Mouse (Mus musculus): ENCODE measurements around the gene Mast1. TPM values are rescaled to one million over a fixed set of nuclear protein-coding genes. Genes with fewer than 3 reads are reported as not detected.
"Not testable (repeated sequence)": the region's sequence is repeated elsewhere in the genome, so short reads cannot be mapped to it uniquely, and the experiment has no call there.

Mast1 gene
- total RNA-seq, 2 experiments from 2014 or later = 2.1 to 3.1 TPM

- no peak for DNase-seq (ENCODE audit: low spot score in 2 of 2)
These were observed 25.3 kb downstream of the Mast1 start for GRCm38 (mm10) chr8:84911854-84912253.

- DNase-seq (ENCODE audit: low spot score in 2 of 2) = no peak
These were observed 26.6 kb downstream of the Mast1 start for GRCm38 (mm10) chr8:84910551-84910950.

- DNase-seq (ENCODE audit: low spot score in 2 of 2) = no peak
These were observed 27.2 kb downstream of the Mast1 start for GRCm38 (mm10) chr8:84909949-84910348.

- DNase-seq (ENCODE audit: low spot score in 2 of 2) = no peak
These were observed 27.9 kb downstream of the Mast1 start for GRCm38 (mm10) chr8:84909162-84909767.

- DNase-seq (ENCODE audit: low spot score in 2 of 2) = peak; percentile 88 to 89
These were observed 28.6 kb downstream of the Mast1 start, which contains the start of gene Dnase2a for GRCm38 (mm10) chr8:84908421-84909161. Dnase2a (plus strand) TSS chr8:84908560.

- DNase-seq (ENCODE audit: low spot score in 2 of 2) = not testable (repeated sequence)
These were observed 29.2 kb downstream of the Mast1 start for GRCm38 (mm10) chr8:84907979-84908378.

- DNase-seq (ENCODE audit: low spot score in 2 of 2) = no peak
These were observed 29.7 kb downstream of the Mast1 start for GRCm38 (mm10) chr8:84907493-84907892.

- no peak for DNase-seq (ENCODE audit: low spot score in 2 of 2)
These were observed 30.1 kb downstream of the Mast1 start for GRCm38 (mm10) chr8:84907037-84907436.

GRCm38 (mm10) chr8:84904351-84904750 is 32.8 kb downstream of the Mast1 start:
- no peak for DNase-seq (ENCODE audit: low spot score in 2 of 2)

- DNase-seq (ENCODE audit: low spot score in 2 of 2) = peak; percentile 92 to 94
These were observed 34.1 kb downstream of the Mast1 start for GRCm38 (mm10) chr8:84902920-84903661.

GRCm38 (mm10) chr8:84902367-84902919 is 34.7 kb downstream of the Mast1 start:
- no peak for DNase-seq (ENCODE audit: low spot score in 2 of 2)

GRCm38 (mm10) chr8:84901752-84902151 is 35.4 kb downstream of the Mast1 start, which contains the start of gene Klf1:
Klf1 (plus strand) TSS chr8:84901928.
- DNase-seq (ENCODE audit: low spot score in 2 of 2) = no peak

GRCm38 (mm10) chr8:84901071-84901470 is 36.1 kb downstream of the Mast1 start:
- DNase-seq (ENCODE audit: low spot score in 2 of 2) = no peak

GRCm38 (mm10) chr8:84895963-84896362 is 41.2 kb downstream of the Mast1 start:
- DNase-seq (ENCODE audit: low spot score in 2 of 2) = no peak

GRCm38 (mm10) chr8:84893709-84894134 is 43.4 kb downstream of the Mast1 start, which contains the start of gene Gcdh:
Gcdh (minus strand) TSS chr8:84893921.
- peak; percentile 75 to 80 for DNase-seq (ENCODE audit: low spot score in 2 of 2)

GRCm38 (mm10) chr8:84892993-84893708 is 44.0 kb downstream of the Mast1 start:
- DNase-seq (ENCODE audit: low spot score in 2 of 2) = no peak

GRCm38 (mm10) chr8:84889141-84889540 is 48.0 kb downstream of the Mast1 start:
- no peak for DNase-seq (ENCODE audit: low spot score in 2 of 2)

GRCm38 (mm10) chr8:84888280-84888679 is 48.9 kb downstream of the Mast1 start:
- no peak for DNase-seq (ENCODE audit: low spot score in 2 of 2)

GRCm38 (mm10) chr8:84884728-84885127 is 52.4 kb downstream of the Mast1 start:
- DNase-seq (ENCODE audit: low spot score in 2 of 2) = no peak

- no peak for DNase-seq (ENCODE audit: low spot score in 2 of 2)
These were observed 58.2 kb downstream of the Mast1 start for GRCm38 (mm10) chr8:84878915-84879314.
